In the genomic region with DNA sequence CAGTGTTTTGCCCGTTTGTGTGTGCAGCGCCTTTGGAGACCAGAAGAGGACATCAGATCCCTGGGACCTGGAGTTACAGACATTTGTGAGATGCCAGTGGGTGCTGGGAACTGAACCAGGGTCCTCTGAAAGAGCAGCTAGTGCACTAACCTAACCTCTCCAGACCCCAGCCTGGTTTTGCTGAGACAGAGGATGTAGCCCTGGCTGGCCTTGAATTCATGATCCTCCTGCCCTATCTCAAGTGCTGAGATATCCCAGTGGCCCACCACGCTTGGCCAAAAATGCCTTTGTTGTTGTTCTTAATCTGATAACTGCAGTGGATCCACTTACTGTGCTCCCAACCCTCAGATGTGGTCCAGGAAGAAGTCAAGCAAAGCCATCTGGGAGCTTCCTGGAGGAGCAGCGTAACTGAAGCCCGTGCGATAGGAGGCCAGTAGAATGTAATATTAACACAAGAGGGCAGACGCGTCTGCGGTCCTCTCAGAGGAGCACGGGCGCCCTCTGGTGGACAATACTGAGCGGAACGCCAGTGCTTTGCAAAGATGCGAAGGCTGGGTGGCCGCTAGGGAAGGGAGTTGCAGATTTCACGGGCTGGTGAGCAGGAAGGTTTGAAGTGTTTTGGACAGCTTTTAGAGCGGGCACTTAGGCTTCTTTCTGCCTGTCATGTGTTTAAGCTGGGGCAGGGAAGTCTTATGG, we compare ENCODE assay signal across 8 mouse cellular contexts.
DNase-seq lines count a peak whose midpoint lies in the region; ATAC-seq and TF ChIP-seq lines count a peak whose summit lies in the region.

No protein-coding gene starts in this region.

- CTCF ChIA-PET in Patski (lab: Charles Lee) = interaction anchor here (0.6 to 2.5 kb wide), 11 partner anchors 8 to 384 kb away, joined by 3 to 10 read pairs (median 4); a partner anchor contains a TSS

- no peaks in the 10 kb centered on the region for H3K9me3 ChIP-seq in hindbrain, embryonic 15.5 days

- no peaks in the 10 kb centered on the region for H3K4me1 ChIP-seq in hindbrain, embryonic 15.5 days (replicated peaks)

- POLR2A ChIA-PET in Patski (lab: Charles Lee) = interaction anchor here (0.6 kb wide), 1 partner anchor 266 kb away, joined by 3 read pairs; no protein-coding TSS in a partner anchor

- H3K36me3 ChIP-seq in hindbrain, embryonic 15.5 days = no peaks in the 10 kb centered on the region

- no peaks in the 10 kb centered on the region for H3K27me3 ChIP-seq in Patski
- H3K27me3 ChIP-seq in hindbrain, embryonic 15.5 days = no peaks in the 10 kb centered on the region

- no peak overlapping the region for H3K9ac ChIP-seq in hindbrain, embryonic 15.5 days

- DNase-seq in Patski (ENCODE audit: low read depth, low spot score) = peak; percentile 81
- DNase-seq in cerebellum, postnatal 25 days = peak; percentile 89 to 96
- DNase-seq in frontal cortex, postnatal 36 days (ENCODE audit: low spot score in 2 of 2) = peak; percentile 90 to 92
- peak; percentile 82 to 88 for DNase-seq in layer of hippocampus, postnatal 36 days
- peak; percentile 96 for DNase-seq in lung, postnatal 36 days
- DNase-seq in retina, postnatal 1 day = peak; percentile 96
- DNase-seq in thymus, postnatal 4 days = peak; percentile 99

- WGBS in hindbrain, embryonic 15.5 days = 18% methylated on average over 17 of the region's 17 CpGs

- peak; percentile 81 for ATAC-seq in Patski
- ATAC-seq in hindbrain, embryonic 15.5 days (ENCODE audit: low FRiP score, low read depth) = peak; percentile 80

- in situ Hi-C loops in Patski (cut with MboI; ENCODE audit: low pct_unique_long_range_greater_than_20kb) = no loop called here

- TF ChIP-seq CTCF in Patski (IDR thresholded peaks at IDR 0.05) = peak; percentile 100

- H3K4me2 ChIP-seq in hindbrain, embryonic 15.5 days = 0 out of 2 replicates have a peak overlapping the region, but pooled peaks have one; percentile 25

- no peak overlapping the region for H3K4me3 ChIP-seq in hindbrain, embryonic 15.5 days

- no peak overlapping the region for H3K27ac ChIP-seq in hindbrain, embryonic 15.5 days (replicated peaks)
